Mouse (Mus musculus): Measurements from ENCODE around the gene Nbl1. TPM values are rescaled to one million over a fixed set of nuclear protein-coding genes. Genes with fewer than 3 reads are reported as not detected.

Nbl1 gene
- 1 to 10 TPM in 1 of 2 experiments, under 1 TPM in 1; 0.81 to 1.7 TPM for total RNA-seq (2023)

DNA sequence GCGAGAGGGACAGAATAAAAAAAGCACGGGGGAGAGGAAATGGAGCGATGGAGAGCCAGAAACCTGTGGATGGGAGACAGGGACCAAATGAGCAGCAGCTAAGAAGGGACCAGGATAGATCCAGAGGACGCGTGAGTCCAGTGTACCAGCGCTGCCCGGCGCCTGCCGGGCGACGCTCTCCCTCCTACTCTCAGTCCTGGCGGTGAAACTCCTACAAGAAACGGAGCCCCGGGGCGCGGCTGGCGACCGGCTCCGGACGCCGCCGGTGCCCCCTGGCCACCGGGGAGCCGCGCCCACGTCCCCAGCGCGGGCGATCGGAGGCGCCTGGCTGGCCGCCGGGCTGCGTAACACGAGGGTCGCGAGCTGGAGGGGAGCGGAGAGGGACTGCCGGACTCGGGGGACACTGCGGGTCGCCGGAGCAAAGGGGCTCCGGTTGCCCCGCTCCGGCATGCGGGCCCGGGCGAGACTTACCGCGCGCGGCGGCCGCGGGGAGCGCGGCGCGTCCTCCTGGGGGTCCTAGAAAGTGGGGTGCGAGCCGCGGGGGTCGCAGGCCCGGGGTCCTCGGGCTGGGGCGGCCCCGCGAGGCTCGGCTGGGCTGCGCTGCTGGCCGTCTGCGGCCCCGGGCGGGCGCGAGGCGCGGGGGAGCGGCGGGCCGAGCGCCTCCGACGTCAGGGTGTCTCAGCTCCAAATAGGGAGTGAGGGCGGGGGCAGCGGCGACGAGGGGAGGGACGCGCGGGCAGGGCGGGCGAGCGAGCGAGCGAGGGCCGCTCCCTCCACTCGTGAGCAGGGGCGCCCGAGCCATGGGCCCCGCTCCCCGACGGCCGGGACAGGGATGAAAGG is at the start of gene Nbl1:
TSS of gene Nbl1 (minus strand) at position 638 of the 840 bp plus-strand sequence.

DNA sequence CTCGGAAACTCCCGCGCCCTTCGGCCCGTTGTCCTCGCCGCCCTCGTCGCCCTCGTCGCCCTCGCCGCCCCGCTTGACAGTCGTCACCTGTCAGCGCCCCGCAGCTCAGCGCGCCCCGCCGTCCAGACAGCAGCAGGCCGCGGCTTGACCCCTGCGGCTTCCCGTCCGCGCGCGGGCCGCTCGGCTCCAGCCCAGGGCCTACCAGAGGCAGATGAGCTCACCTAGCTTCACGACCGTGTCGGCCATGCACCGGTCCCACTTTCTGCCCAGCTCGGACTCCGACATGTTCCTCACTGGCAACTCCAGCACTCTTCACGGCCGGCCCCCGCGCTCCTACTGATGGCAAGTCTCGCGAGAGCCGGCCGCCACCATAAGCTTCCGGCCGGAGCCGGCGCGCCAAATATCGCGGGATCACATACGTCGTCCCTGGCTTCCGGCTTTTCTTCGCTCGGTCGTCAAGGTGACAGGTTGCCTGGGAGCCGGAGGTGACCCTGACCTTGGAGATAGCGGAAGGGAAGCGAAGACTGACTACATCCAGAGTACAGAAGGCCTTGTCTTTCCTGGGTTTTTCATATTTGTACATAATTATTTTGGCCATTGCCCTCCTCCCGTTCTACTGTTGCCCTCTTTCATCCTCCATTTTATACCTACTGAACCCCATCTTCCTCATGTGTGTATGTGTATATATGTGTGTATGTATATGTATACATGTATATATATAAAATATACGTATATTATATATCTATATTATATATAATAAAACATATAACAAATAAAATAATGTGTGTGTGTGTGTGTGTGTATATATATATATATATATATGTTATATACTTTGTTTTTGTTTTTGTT is 38.1 kb upstream of the Nbl1 start, which contains the start of gene Minos1:
TSS of gene Minos1 (minus strand) at position 413 of the 849 bp plus-strand sequence.

DNA sequence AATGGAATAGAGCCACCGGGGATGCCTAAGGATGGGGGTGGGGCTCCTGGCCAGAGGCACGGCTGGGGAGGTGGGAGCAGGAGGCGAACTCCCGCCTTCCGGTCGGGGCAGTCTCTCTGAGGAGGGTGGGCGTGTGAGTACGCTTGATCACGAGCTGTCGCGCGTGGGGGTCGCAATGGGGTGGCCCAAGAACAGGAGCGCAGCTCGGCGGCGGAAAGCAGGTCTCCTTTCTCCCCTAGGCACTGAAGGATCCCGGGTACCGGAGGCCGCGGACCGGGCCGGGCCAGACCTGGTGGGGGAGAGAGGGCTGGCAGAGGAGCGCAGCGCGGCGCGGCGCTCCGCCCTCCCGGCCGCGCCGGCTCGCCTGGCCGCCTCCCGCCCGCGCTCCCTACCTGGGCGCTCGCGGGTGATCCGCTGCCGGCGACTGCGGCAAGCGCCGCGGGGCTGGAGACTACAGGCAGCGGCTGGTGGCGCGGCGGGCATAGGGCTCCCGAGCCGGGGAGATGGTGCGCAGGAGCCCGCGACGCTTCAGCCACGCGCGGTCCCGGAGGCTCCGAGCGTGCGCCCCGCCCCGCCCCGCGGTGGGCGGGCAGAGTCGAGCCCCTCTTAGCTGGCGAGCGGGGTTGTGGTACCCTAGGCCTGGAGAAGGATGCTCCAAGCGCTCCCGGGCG is 17.6 kb downstream of the Nbl1 start, which contains the start of gene Htr6:
TSS of gene Htr6 (minus strand) at position 530 of the 671 bp plus-strand sequence.

Other genes with a start within 250 kb of the Nbl1 start
- gene Pla2g5, start 229.5 kb downstream of the Nbl1 start, total RNA-seq (2023): not detected
- gene Gm13030, start 219.0 kb downstream of the Nbl1 start, total RNA-seq (2023): not detected
- not detected for gene Pla2g2e, start 215.1 kb downstream of the Nbl1 start, total RNA-seq (2023)
- 10 to 100 TPM; 10.3 to 11.5 TPM for gene Otud3, start 179.0 kb downstream of the Nbl1 start, total RNA-seq (2023)
- not detected for gene Rnf186, start 125.9 kb downstream of the Nbl1 start, total RNA-seq (2023)
- 10 to 100 TPM; 21.9 to 23.0 TPM for gene Tmco4, start 120.1 kb downstream of the Nbl1 start, total RNA-seq (2023)
- gene Htr6, start 17.4 kb downstream of the Nbl1 start, total RNA-seq (2023): not detected
- 100 to 1,000 TPM in 1 of 2 experiments, 10 to 100 TPM in 1; 89.6 to 105 TPM for gene Minos1, start 38.1 kb upstream of the Nbl1 start, total RNA-seq (2023)
- gene Capzb, start 99.9 kb upstream of the Nbl1 start, total RNA-seq (2023): 100 to 1,000 TPM; 716 to 792 TPM
- gene Pqlc2, start 217.7 kb upstream of the Nbl1 start, total RNA-seq (2023): 10 to 100 TPM; 17.9 to 18.8 TPM
- gene Akr7a5, start 217.8 kb upstream of the Nbl1 start, total RNA-seq (2023): 10 to 100 TPM; 15.3 to 16.8 TPM

Measured in monocyte, adult 59 days (primary cell).